Mouse (Mus musculus): ENCODE data around the gene Txk. TPM values are rescaled to one million over a fixed set of nuclear protein-coding genes. Genes with fewer than 3 reads are reported as not detected.

Txk gene
- total RNA-seq, 2 experiments from 2014 or later: not detected

Other genes with a start within 250 kb of the Txk start
- gene Corin, start 248.3 kb downstream of the Txk start, total RNA-seq (2021): under 1 TPM; 0.07 to 0.55 TPM
- gene Nfxl1, start 193.1 kb downstream of the Txk start, total RNA-seq (2021): 1 to 10 TPM; 3.0 to 3.6 TPM
- not detected for gene Zar1, start 171.5 kb downstream of the Txk start, total RNA-seq (2021)
- gene Gm5868, start 165.2 kb downstream of the Txk start, total RNA-seq (2021): not detected
- gene Cnga1, start 108.5 kb downstream of the Txk start, total RNA-seq (2021): not detected
- gene Nipal1, start 105.0 kb downstream of the Txk start, total RNA-seq (2021): under 1 TPM in 1 of 2 experiments, not detected in 1; 0.05 TPM
- gene Tec, start 115.7 kb upstream of the Txk start, total RNA-seq (2021): 1 to 10 TPM; 2.0 to 2.7 TPM
- 100 to 1,000 TPM; 107 to 133 TPM for gene Slain2, start 161.5 kb upstream of the Txk start, total RNA-seq (2021)
- gene Gm10135, start 221.9 kb upstream of the Txk start, total RNA-seq (2021): not detected

Data from gastrocnemius, adult 18-20 months (tissue).